Mouse (Mus musculus) heart, adult 2 months (tissue): ENCODE measurements around the gene Zfp600.
"Not testable (repeated sequence)": the region's sequence is repeated elsewhere in the genome, so short reads cannot be mapped to it uniquely, and the experiment has no call there.

Source experiments
- CTCF ChIP-seq: fragments of 200-600 bp; IDR thresholded peaks from 2 replicates; pipeline ENCODE4 v1.8.1; 2022; ENCODE audit warnings: antibody characterized with exemption, mild to moderate bottlenecking, moderate library complexity
- POLR2A ChIP-seq: fragments of 200-500 bp; IDR thresholded peaks from 2 replicates; pipeline ENCODE4 v1.6.1; 2011; ENCODE audit warnings: mild to moderate bottlenecking, low read depth, low read length, control low read depth; ENCODE audit not compliant: insufficient read depth

DNA sequence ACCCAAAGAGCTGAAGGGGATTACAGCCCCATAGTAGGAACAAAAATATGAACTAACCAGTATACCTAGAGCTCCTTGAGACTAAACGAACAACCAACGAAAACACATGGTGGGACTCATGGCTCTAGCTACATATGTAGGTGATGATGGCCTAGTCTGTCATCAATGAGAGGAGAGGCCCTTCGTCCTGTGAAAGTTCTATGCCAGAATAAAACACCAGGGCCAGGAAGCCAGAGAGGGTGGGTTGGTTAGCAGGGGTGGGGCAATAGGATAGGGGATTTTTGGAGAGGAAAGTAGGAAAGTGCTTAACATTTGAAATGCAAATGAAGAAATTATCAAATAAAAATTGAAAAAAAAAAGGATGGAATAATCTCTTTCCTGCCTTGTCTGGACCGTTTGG lies 6.3 kb downstream of the Zfp600 start:
- TF ChIP-seq CTCF, POLR2A: not testable (repeated sequence)
